Mouse (Mus musculus) E14TG2a.4 (cell line): ENCODE measurements around the gene 2700097O09Rik.

Experiments
- CTCF ChIP-seq: conservative IDR thresholded peaks from 2 replicates; pipeline ENCODE4 v1.5.1; 2014; ENCODE audit warnings: low read length
- NANOG ChIP-seq: IDR thresholded peaks from 2 replicates; pipeline ENCODE4 v1.6.1; 2014; ENCODE audit warnings: borderline replicate concordance, low read length, mixed read lengths
- POU5F1 ChIP-seq: IDR thresholded peaks from 2 replicates; pipeline ENCODE4 v1.6.1; 2014; ENCODE audit warnings: low read length, borderline replicate concordance

DNA sequence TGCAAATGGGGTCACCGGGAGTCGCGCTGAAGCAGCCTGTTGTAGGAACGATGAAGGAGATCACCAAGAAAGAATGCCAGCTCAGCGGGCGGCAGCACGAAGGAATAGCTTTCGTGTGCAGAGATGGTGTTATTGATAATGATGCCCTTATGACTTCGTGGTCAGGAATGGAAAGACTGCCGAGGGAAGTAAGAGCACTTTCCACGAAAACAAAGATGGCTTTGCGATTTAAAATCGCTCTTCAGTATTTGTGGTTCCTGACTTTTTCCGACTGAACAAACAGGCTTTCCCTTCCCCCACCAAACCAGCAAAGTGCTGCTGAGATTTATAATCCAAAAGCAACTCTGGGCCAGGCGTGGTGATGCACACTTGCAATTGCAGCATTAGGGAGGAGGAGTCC is 38.9 kb downstream of the 2700097O09Rik start:
- TF ChIP-seq CTCF = no peak
- TF ChIP-seq POU5F1 = no peak
- TF ChIP-seq NANOG = no peak
